Mouse (Mus musculus): ENCODE measurements around the gene Sh2d1a.

The Sh2d1a gene

DNA sequence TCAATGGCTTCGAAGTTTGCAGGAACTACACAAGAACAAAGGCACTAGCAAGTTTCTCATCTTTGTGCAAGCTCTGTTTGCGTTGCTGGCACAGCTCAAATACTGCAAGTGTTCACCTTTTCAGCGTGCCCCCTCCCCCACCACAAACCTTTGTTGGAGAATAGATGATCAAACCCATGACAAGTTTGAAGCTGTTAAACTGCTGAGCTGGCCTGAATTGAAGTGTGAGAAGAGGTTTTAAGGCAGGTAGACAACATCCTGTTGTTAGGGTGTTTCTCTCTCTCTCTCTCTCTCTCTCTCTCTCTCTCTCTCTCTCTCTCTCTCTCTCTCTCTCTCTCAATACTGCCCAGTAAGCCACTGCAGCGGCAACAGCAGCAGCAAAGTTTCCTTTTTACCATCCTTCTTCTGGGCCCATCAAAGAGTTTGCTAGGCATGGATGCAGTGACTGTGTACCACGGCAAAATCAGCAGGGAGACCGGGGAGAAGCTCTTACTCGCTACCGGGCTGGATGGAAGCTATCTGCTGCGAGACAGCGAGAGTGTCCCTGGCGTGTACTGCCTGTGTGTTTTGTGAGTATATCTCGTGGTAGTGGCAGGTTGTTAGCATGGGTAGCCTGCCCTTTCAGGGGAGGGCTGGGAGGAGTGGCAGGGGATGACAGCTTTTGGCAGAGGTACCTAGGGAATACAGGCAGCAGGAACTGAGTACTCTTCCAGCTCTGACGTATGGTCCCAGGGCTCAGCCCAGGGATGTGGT is at the start of gene Sh2d1a:
Gene Sh2d1a, plus strand, starts transcription at position 163 of the 753 bp plus-strand sequence.
- peak; percentile 70 for DNase-seq (ENCODE audit: low read depth, low spot score)

DNA sequence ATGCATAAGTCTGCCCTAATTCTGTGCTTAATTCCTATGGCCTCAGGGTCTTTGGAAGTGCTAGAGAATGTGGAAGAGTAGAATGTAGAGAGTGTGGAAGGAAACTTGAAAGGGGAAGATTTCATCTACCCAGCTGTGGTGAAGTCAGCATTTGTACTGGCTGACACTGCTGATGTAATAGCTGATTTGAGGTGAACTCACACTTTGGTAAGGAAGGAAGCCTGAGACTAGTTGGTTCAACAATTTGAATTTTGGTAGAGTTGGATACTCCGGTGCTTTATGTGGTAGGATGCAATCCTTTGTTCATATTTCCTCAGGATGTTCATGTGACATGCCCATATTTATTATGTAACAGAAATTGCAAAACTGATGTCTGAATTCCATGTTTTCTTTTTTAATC is 49.3 kb upstream of the Sh2d1a start:
- no peak for DNase-seq (ENCODE audit: low read depth, low spot score)

DNA sequence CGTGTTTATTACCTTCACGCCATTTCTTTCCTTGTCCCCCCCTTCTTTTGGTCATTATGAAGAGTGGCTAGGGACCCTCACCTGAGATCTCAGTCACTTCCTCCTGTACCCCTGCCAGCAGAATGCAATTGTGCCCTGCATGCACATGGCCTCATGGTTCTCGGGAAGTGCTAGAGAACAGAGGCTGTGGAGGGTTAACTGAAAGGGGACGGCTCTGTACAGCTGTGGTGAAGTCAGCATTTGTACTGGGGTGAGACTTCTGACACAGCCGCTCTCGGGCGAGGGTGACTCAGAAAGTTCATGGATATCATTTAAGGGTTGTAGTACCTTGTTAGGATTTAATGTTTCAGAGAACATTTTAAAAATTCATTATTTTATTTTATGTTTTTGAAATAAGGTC is 47.7 kb upstream of the Sh2d1a start:
- peak; percentile 0 for DNase-seq (ENCODE audit: low read depth, low spot score)

DNA sequence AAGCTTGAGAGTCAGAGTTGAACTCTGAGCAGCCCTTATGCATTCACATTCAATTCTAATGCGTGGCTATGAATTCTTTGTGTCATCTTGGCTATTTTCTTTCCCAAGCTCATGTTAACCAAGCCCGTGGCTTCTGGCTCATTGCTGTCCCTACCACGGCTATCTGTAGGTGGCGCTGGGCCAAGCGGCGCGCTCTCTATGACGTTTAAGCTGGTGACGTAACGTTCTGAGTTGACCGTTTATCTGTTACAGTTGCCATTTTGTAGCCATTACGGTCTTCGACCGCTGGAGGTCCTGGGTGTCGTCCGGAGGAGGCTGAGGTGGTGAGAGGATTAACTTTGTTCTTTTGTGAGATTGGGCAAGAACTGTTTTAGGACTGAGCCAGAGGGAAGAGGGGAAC is 12.8 kb upstream of the Sh2d1a start, which contains the start of gene Tex13c2:
Gene Tex13c2, plus strand, starts transcription at position 246 of the 400 bp plus-strand sequence.
- no peak for DNase-seq (ENCODE audit: low read depth, low spot score)

DNA sequence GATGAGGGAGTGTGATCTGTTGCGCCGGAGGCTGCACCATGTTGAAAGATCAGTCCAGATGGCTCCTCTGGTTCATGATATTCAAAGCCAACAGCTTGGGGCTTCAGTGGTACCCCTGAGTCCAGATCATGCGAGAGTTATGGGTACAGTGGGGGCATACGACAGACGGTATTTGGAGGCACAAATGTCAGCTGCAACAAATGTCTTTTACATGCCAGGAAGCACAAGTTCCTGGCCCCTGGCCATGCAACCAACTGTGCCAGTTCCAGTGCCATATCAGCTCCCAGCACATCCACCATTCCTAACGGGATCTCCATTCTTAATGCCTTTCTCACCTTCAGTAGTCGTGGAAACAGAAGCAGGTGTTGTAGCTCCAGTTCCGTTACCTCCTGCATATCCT is 11.9 kb upstream of the Sh2d1a start:
- no peak for DNase-seq (ENCODE audit: low read depth, low spot score)

DNA sequence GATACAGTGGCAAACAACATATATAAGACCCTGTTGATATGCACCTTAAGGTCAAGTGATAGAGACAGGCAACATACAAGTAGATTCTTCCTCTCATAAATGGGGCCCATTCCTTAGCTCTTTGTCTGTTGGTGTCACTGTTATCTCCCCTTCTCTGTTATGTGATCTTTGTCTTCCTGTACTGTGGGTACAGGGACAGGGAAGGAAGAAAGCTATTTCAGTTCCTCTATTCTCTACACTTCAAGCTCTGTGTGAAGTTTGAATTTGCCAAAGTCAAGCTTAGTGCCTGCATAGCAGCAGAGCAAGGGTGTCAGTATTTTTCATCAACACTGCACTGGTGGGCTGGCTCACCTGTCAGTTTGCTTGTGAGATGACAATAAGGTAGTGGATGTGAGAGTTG is 1.7 kb upstream of the Sh2d1a start:
- DNase-seq (ENCODE audit: low read depth, low spot score), result peak; percentile 8

DNA sequence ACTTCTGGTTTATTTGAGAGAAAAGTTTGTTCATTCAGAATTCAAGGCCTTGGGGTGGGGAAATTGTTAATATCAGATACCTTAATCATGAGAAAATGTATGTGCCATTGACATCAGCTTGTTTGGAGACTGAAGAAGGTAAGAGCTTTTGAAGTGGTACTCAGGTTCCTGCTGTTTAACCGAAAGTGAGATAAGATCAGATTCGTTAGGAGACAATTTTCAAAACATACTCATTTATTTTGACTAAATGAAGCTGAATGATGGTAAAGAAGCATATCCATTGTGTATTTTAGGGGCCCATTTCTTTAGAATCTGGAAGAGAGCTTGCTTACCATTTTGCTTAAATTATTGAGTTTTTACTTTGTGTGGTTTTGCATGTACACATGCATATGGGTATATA is 8.9 kb downstream of the Sh2d1a start:
- peak; percentile 50 for DNase-seq (ENCODE audit: low read depth, low spot score)

DNA sequence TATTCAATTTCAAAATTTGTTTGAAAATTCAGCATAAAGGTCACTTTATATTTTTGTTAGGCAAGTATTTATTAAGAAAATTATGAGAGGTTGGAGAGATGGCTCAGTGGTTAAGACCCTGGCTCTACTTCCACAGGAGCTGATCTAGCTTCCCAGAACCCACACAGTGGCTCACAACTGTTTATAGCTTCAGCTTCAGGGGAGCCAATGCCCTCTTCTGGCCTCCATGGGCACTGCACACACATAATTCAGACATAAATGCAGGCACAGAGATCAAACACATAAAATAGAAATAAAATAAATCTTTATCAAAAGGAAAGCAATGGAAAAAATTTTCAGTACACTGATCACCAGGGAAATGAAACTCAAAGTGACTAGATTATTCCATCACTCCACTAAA is 10.3 kb downstream of the Sh2d1a start:
- DNase-seq (ENCODE audit: low read depth, low spot score), result peak; percentile 65

DNA sequence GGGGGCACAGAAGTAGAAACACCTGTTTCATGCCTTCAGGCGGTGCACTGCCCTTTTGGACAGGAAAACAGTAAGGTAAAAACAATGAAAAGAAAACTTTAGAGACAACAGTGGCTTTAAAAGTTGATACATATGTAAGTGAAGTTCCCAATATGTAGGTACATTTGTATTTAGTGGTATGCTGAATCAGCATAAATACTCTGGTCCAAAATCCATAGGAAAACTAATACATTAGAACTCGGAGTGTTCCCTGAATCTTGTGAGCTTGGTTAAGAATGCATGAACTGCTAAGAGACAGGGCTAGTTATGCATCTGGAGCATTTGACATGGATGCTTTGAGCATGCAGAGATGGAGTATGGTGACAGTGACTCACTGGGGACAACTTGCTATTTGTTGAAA is 20.6 kb downstream of the Sh2d1a start:
- no peak for DNase-seq (ENCODE audit: low read depth, low spot score)

DNA sequence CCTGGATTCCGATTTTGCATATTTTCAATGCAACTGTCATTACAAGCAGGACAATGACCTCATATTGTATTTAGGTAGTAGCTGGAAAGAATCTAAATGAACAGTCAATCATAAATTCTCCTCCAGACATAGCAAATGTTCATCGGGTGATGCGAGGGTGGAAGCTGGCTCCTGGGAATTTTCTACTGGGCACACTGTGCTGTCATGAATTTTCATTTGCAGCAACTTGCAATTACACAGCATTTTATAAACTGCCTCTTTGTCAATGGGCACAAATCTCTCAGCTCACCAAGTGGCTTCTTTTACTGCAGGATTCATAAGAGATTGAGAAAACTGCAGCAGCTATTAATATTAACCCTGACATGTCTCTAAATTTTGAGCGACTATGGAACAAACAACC is 28.4 kb downstream of the Sh2d1a start:
- DNase-seq (ENCODE audit: low read depth, low spot score), result no peak

DNA sequence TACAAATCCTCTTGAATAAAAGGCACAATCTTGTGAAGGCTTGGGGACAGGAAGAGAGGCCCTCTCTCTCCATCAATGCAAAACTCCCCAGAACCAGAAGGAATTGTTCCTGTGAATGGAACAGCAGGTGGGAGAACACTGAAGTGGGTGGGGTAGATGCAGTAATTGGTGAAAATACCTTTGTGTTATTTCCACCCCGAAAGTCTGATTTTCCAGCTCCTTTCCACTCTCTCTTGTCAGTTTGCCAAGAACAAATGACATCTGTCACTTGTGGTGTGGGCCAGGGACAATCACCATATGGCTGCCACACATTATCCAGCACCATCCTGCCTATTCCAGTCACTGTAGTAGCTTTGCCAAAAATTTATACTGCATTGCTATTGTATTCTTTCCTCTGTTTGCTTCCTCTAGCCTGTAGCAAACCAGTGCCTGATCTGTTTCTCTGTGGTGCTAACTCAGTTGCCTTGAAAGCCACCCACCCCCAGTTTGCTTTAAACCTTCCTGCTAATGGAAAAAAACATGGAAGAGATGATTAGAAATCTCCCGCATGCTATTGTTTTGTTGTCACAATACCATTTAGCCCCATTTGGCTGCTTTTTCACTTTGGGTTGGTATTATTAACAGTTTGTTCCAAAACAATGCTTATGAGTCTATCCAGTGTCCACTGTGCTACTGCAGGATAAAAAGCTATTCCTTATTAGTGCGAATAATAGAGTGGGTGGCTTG is 37.9 kb downstream of the Sh2d1a start:
- peak; percentile 5 for DNase-seq (ENCODE audit: low read depth, low spot score)

DNA sequence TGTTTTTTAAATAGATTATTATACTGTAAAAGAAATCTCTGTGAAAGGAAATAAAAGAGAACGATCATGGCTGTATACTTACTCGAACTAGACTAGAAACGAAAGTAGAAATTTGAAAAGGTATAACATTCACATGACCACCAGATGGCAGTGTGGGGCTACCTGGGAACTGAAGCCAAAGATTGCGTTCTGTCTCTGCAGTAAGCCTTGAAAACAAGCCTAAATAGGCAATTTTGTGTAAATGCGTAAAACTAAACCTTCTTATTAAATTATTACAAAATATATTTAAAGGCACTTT is 38.5 kb downstream of the Sh2d1a start:
- peak; percentile 88 for DNase-seq (ENCODE audit: low read depth, low spot score)

DNA sequence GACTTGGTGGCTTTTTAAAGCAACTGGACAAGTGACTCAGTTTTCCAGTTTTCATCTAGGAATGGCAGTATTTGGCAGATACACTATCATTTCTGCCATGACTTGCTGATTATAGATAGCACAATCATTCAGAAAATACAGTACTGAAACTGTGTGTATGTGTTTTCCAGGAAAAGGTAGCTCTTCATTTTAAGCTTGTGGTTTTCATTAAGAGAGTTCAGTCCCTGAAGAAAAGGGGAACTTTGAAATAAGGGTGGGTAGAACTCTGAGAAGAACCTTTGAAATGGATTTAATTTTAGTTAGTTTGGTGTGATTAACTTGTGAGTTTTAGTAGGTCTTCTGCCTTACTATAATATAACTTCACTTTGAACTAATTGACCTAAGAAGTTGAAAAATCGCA is 42.8 kb downstream of the Sh2d1a start:
- no peak for DNase-seq (ENCODE audit: low read depth, low spot score)

DNA sequence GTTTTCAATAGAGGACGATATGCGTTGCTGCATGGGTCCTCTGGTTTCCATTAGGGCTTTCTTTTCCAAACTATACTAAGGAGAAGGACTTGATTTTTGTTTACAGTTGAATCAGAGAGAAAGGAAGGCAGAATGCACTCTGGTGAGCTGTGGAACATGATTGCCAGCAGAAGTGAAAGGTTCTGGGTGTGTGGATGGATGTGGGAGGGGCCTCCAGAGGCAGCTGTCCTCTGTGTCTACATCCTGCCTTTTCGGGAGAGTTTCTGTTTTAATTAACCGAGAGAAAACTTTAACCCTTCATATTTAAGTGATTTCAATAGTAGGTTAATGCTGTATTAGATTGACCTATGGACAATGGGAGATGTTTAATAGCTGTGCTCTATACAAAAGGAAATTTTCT is 46.3 kb downstream of the Sh2d1a start:
- peak; percentile 18 for DNase-seq (ENCODE audit: low read depth, low spot score)

DNA sequence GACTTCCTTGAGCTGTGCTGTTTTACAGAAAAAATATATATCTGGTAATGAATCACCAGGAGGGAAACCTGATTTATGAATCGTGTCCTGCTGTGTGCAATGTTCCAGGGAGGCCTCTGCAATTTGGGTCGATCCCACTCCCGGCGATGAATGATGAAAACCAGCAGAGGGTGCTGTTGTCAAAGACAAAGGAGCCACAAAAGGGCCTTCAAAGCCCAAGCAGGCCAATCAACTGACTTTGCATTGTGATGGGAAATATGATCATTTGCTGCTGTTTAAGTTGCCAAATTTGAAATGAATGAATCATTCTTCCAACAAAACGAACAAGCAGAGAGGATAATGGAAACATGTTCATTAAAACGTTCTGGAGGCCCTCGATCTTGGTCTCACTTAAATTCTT is 55.0 kb downstream of the Sh2d1a start:
- DNase-seq (ENCODE audit: low read depth, low spot score), result peak; percentile 69

DNA sequence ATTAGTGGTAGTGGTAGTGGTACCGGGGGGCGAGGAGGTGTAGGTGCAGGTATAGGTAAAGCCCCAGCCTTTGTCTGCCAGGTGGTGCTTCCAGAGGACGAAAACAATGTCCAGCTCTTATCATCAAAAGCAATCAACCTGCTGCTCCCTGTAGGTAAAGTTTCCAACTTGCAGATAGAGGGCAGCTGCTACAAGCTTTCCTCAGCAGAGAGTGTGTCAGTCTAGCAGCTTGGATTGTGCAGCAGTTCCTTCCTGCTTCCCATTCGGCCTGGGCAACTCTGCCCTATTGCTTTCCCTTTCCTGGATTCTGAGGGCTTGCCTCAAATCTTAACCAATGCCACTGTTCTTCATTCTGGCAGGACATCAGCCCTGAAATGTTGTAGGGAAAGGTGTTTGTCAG is 56.4 kb downstream of the Sh2d1a start:
- DNase-seq (ENCODE audit: low read depth, low spot score), result no peak
